Mouse (Mus musculus) intestine, embryonic 14.5 days (tissue): ENCODE results near the gene Col6a4. TPM values are rescaled to one million over a fixed set of nuclear protein-coding genes. Genes with fewer than 3 reads are reported as not detected.

Experiments used
- ATAC-seq: fragments of 200-750 bp; cut with Nextera tagmentation; replicated peaks from 2 replicates; pipeline ENCODE4 v1.8.0; 2017; ENCODE audit warnings: low read depth, moderate number of reproducible peaks, moderate TSS enrichment, moderate library complexity; ENCODE audit not compliant: low FRiP score, low TSS enrichment
- DNase-seq: peaks from one replicate; pipeline ENCODE4 v3.0.0-alpha.2; 2018; ENCODE audit warnings: low spot score
- H3K27ac ChIP-seq: fragments of 300-500 bp; sonication (generic); 2 replicates; pipeline ENCODE4 v1.5.1; 2014; ENCODE audit warnings: low read depth, mild to moderate bottlenecking, control low read depth
- H3K27me3 ChIP-seq: fragments of 300-500 bp; sonication (generic); replicated peaks from 2 replicates; pipeline ENCODE4 v1.6.1; 2014; ENCODE audit warnings: low read length, control low read depth; ENCODE audit not compliant: control insufficient read depth, insufficient read depth
- H3K36me3 ChIP-seq: fragments of 300-500 bp; sonication (generic); 2 replicates; pipeline ENCODE4 v1.6.1; 2014; ENCODE audit warnings: low read length, control low read depth; ENCODE audit not compliant: control insufficient read depth, insufficient read depth
- H3K4me1 ChIP-seq: fragments of 300-500 bp; sonication (generic); replicated peaks from 2 replicates; pipeline ENCODE4 v1.6.1; 2014; ENCODE audit warnings: low read length, control low read depth, mixed read lengths; ENCODE audit not compliant: control insufficient read depth, insufficient read depth
- H3K4me2 ChIP-seq: fragments of 300-500 bp; sonication (generic); 2 replicates; pipeline ENCODE4 v1.6.1; 2014; ENCODE audit warnings: low read length
- H3K4me3 ChIP-seq: fragments of 300-500 bp; sonication (generic); 2 replicates; pipeline ENCODE4 v1.5.1; 2014; ENCODE audit warnings: low read depth, low read length, control low read depth, mixed read lengths
- H3K9ac ChIP-seq: fragments of 300-500 bp; sonication (generic); 2 replicates; pipeline ENCODE4 v1.6.1; 2014; ENCODE audit warnings: mild to moderate bottlenecking, low read length
- H3K9me3 ChIP-seq: fragments of 300-500 bp; sonication (generic); 2 replicates; pipeline ENCODE4 v1.6.1; 2016; ENCODE audit warnings: low read length, control low read depth; ENCODE audit not compliant: control insufficient read depth
- WGBS: fragments of 180-500 bp; shearing (Covaris S2); extraction: QIAGEN DNeasy Blood & Tissue Kit; methylation state at CpG from one replicate; pipeline ENCODE4 v1.1.7; 2014; 5-methylcytosine and 5-hydroxymethylcytosine counted together
- polyA plus RNA-seq: library from polyadenylated mRNA; unstranded; fragments of >200 nt; fragmentation: Nextera tagmentation; extraction: Ambion mirVana; gene quantifications from 2 replicates; pipeline ENCODE4 v1.2.1, GENCODE M21; 2014

Col6a4 gene
- polyA plus RNA-seq, 1 experiment from 2014 or later, result 64.5 TPM

- DNase-seq (no peak), ATAC-seq (no peak; the same call in 1 of the 2 replicates)
- H3K27ac ChIP-seq, result no peak overlapping the region
- H3K9me3 ChIP-seq, result no peaks in the 10 kb centered on the region
- H3K4me2 ChIP-seq, result no peak overlapping the region
- no peaks in the 10 kb centered on the region for H3K36me3 ChIP-seq
- WGBS, result 47% methylated on average over 4 of the region's 4 CpGs
- no peak overlapping the region for H3K4me3 ChIP-seq
- no peak overlapping the region for H3K9ac ChIP-seq
- H3K4me1 ChIP-seq, result no peaks in the 10 kb centered on the region
- no peaks in the 10 kb centered on the region for H3K27me3 ChIP-seq
These were observed 27.0 kb upstream of the Col6a4 start for GRCm38 (mm10) chr9:106123599-106123998.

DNA sequence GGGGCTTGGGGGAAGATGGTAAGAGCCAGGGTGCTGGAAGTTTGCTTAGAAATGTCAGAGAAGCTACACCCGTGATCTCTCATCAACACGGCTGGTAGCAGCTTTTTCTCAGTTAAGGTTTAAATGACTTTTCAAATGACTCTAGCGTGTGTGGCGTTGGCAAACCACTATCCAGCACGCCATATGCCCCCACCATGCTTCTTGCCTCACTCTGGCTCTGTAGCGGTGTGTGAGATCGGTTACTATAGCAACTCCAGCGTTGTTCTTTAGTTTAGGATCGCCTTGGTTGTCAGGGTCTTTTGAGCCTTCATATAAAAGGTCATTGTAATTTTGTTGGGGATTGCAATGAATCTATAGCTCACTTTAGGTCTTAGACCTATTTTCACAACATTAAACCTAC, 22.5 kb upstream of the Col6a4 start:
- Histone ChIP-seq H3K9me3 (no peaks in the 10 kb centered on the region), H3K27me3 (no peaks in the 10 kb centered on the region), H3K27ac (no peak overlapping the region), H3K9ac (no peak overlapping the region), H3K4me3 (no peak overlapping the region), H3K4me2 (no peak overlapping the region), H3K4me1 (no peaks in the 10 kb centered on the region; the same call in 1 of the 2 replicates), H3K36me3 (no peaks in the 10 kb centered on the region)
- 78% methylated on average over 9 of the region's 9 CpGs for WGBS
- DNase-seq (no peak), ATAC-seq (no peak)

DNA sequence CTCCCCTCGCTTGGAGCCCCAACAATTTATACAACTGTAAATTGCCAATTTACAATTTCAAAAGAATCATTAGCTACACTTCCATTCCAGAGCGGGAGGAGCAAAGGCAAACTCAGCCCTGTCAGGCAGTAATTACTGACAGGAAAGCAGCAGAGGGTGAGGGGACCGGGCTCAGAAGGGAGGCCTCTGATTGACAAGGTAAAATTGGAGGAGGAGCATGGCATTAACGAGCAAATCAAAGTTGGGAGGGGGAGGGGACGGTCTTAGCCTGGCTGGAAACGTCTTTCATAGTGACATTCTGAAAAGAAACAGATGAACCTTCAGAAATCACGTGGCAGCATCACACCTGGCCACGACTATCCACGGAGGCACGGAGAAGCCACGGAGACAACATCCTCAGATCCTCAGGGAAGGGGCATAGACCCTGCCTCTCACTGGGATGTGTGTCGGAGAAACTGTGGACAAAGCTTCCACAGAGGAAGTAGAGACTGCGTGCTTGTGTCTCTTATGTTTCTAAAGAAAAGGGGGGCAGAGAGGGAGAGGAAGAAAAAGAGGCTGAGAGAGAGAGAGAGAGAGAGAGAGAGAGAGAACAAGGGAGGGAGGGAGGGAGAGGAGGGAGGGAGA, 19.3 kb upstream of the Col6a4 start:
- 27% methylated on average over 13 of the region's 13 CpGs for WGBS
- H3K4me3 ChIP-seq, result no peak overlapping the region
- no peaks in the 10 kb centered on the region for H3K36me3 ChIP-seq
- no peaks in the 10 kb centered on the region for H3K27me3 ChIP-seq
- no peaks in the 10 kb centered on the region for H3K9me3 ChIP-seq
- DNase-seq (no peak), ATAC-seq (no peak)
- H3K9ac ChIP-seq, result no peak overlapping the region
- H3K4me1 ChIP-seq, result no peaks in the 10 kb centered on the region; the same call in 1 of the 2 replicates
- no peak overlapping the region for H3K27ac ChIP-seq
- no peak overlapping the region for H3K4me2 ChIP-seq

- 27% methylated on average over 10 of the region's 10 CpGs for WGBS
- 0 out of 2 replicates have a peak, but pooled peaks have one; percentile 55 for ATAC-seq
- DNase-seq, result peak; percentile 95
- no peaks in the 10 kb centered on the region; the same call in 1 of the 2 replicates for H3K4me1 ChIP-seq
- H3K27ac ChIP-seq, result 0 out of 2 replicates have a peak overlapping the region, but pooled peaks have one; percentile 1
- no peak overlapping the region for H3K9ac ChIP-seq
- no peak overlapping the region for H3K4me2 ChIP-seq
- no peak overlapping the region for H3K4me3 ChIP-seq
- no peaks in the 10 kb centered on the region for H3K27me3 ChIP-seq
- H3K36me3 ChIP-seq, result no peaks in the 10 kb centered on the region
- H3K9me3 ChIP-seq, result no peaks in the 10 kb centered on the region
These were observed 16.3 kb upstream of the Col6a4 start for GRCm38 (mm10) chr9:106112770-106113423.

DNA sequence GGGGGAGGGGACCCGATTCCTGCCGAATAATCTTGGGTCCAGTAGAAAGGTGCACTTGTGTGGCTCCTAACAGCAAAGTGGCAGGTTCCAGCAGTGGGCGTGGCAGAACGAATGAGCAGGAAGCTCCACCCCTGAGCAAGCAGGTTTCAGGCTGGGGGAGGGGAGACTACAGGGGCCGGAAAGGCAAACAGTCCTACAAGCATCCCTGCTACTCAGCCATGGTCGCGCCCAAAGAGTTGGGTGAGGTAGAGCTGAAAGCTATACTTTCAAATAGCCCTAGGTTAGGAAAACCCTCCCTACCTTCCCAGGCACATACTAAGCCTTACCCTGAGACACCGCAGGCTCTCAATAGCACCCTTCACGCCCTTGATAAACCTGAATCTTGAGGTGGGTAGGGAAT, 9.7 kb upstream of the Col6a4 start:
- Histone ChIP-seq H3K4me1 (no peaks in the 10 kb centered on the region), H3K4me2 (no peak overlapping the region), H3K36me3 (no peaks in the 10 kb centered on the region), H3K4me3 (no peak overlapping the region), H3K9me3 (no peaks in the 10 kb centered on the region), H3K9ac (no peak overlapping the region), H3K27me3 (no peaks in the 10 kb centered on the region), H3K27ac (no peak overlapping the region)
- DNase-seq (no peak), ATAC-seq (no peak)
- WGBS, result 78% methylated on average over 9 of the region's 9 CpGs

DNA sequence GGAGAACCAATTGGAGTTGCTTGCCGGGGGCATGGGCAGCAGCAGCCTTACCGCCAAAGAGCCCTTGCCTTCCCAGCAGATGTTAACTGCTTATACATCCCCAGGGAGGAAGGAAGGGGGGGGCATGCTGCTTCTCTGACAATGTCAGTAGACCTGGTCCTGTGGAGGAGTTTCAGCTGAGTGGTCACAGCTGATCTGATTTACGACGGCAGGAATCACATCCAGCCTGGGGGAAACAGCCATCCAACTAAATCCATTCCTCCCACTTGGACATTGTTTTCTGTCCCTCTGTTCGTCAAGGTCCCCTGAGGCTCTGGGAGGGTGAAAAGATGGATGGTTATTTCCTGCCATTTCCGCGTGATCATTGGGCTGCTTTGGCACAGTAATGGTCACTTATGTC, 7.8 kb upstream of the Col6a4 start:
- Histone ChIP-seq H3K4me1 (no peaks in the 10 kb centered on the region), H3K9me3 (no peaks in the 10 kb centered on the region), H3K27me3 (no peaks in the 10 kb centered on the region), H3K36me3 (no peaks in the 10 kb centered on the region), H3K27ac (no peak overlapping the region), H3K4me3 (no peak overlapping the region), H3K4me2 (no peak overlapping the region), H3K9ac (no peak overlapping the region)
- ATAC-seq, result no peak
- no peak for DNase-seq
- WGBS, result 71% methylated on average over 7 of the region's 7 CpGs

DNA sequence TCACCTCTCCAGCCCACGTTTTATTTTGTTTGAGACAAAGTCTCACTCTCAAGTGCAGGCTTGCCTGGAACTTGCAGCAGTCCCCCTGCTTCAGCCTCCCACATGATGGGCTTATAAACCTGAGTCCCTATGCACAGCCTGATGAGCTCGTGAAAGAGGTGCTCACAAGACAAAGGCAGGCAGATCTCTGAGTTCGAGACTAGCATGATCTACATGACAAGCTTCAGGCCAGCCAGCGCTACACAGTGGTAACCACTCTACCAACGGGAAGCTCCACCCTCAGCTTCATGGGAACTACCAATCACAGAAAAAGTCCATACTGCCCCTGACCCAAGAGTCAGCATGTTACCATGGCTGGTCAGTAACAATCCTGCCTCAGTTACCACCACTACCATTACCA, 4.6 kb upstream of the Col6a4 start:
- Histone ChIP-seq H3K4me2 (no peak overlapping the region), H3K36me3 (no peaks in the 10 kb centered on the region), H3K4me1 (no peaks in the 10 kb centered on the region), H3K9ac (no peak overlapping the region), H3K27ac (no peak overlapping the region), H3K9me3 (no peaks in the 10 kb centered on the region), H3K27me3 (no peaks in the 10 kb centered on the region), H3K4me3 (no peak overlapping the region)
- WGBS, result 72% methylated on average over 5 of the region's 5 CpGs
- ATAC-seq (no peak), DNase-seq (no peak)

DNA sequence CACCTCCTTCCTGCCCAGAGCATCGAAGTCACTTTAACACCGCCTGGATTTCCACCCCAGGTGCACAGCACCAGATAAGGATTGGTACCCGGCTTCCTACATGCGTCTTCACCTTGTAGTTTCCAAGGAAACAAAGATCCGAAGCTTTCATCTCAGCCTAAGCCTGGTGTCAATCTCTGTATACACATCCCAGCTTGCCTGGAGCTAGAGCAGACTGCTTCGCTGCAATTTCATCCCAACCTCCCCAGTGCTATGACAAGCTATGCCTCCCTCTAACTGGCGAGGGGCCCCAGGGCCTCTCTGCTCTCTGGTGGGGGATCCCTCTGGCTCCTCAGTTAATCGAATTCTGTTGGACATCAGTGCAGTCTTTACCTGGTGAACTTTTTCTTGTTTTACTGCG, 3.7 kb upstream of the Col6a4 start:
- ATAC-seq, result no peak

More for the DNA sequence above, 3.7 kb upstream of the Col6a4 start:
- Histone ChIP-seq H3K4me3 (no peak overlapping the region), H3K9ac (no peak overlapping the region), H3K4me1 (no peaks in the 10 kb centered on the region), H3K9me3 (no peaks in the 10 kb centered on the region), H3K27ac (no peak overlapping the region), H3K36me3 (no peaks in the 10 kb centered on the region), H3K4me2 (no peak overlapping the region), H3K27me3 (no peaks in the 10 kb centered on the region)
- WGBS, result 62% methylated on average over 9 of the region's 9 CpGs
- no peak for DNase-seq
